Mouse (Mus musculus) frontal cortex, adult (tissue): ENCODE results near the gene Ano10.

Experiments used
- ATAC-seq: cut with Nextera tagmentation; 2 replicates; pipeline ENCODE4 v1.9.2; 2017; ENCODE audit warnings: mild to moderate bottlenecking, moderate library complexity, mixed read lengths; ENCODE audit not compliant: low TSS enrichment

Ano10 gene

GRCm38 (mm10) chr9:122156389-122157078, 137.7 kb downstream of the Ano10 start:
- no peak for ATAC-seq

GRCm38 (mm10) chr9:122155193-122155592, 139.0 kb downstream of the Ano10 start:
- no peak for ATAC-seq

GRCm38 (mm10) chr9:122153436-122153835, 140.8 kb downstream of the Ano10 start:
- no peak for ATAC-seq

- no peak for ATAC-seq
Observed at GRCm38 (mm10) chr9:122152501-122152900, 141.7 kb downstream of the Ano10 start.

- ATAC-seq, result no peak
Observed at GRCm38 (mm10) chr9:122152063-122152462, 142.2 kb downstream of the Ano10 start.

- ATAC-seq, result no peak
Observed at GRCm38 (mm10) chr9:122149997-122150826, 144.0 kb downstream of the Ano10 start.

- ATAC-seq, result no peak
Observed at GRCm38 (mm10) chr9:122148356-122148755, 145.9 kb downstream of the Ano10 start.

GRCm38 (mm10) chr9:122146124-122146870, 147.9 kb downstream of the Ano10 start:
- ATAC-seq, result no peak

- ATAC-seq, result no peak
Observed at GRCm38 (mm10) chr9:122145677-122146076, 148.5 kb downstream of the Ano10 start.

- no peak for ATAC-seq
Observed at GRCm38 (mm10) chr9:122144776-122145175, 149.4 kb downstream of the Ano10 start.

GRCm38 (mm10) chr9:122143219-122143618, 151.0 kb downstream of the Ano10 start:
- ATAC-seq, result no peak

GRCm38 (mm10) chr9:122139236-122139635, 155.0 kb downstream of the Ano10 start:
- ATAC-seq, result no peak

- no peak for ATAC-seq
Observed at GRCm38 (mm10) chr9:122138371-122139029, 155.7 kb downstream of the Ano10 start.

- ATAC-seq, result no peak
Observed at GRCm38 (mm10) chr9:122137960-122138359, 156.3 kb downstream of the Ano10 start.

- ATAC-seq, result no peak
Observed at GRCm38 (mm10) chr9:122135885-122136170, 158.4 kb downstream of the Ano10 start.

- ATAC-seq, result no peak
Observed at GRCm38 (mm10) chr9:122135095-122135884, 158.9 kb downstream of the Ano10 start.

GRCm38 (mm10) chr9:122132145-122132544, 162.1 kb downstream of the Ano10 start:
- no peak for ATAC-seq

GRCm38 (mm10) chr9:122130666-122131065, 163.6 kb downstream of the Ano10 start:
- ATAC-seq, result no peak

GRCm38 (mm10) chr9:122128686-122129085, 165.5 kb downstream of the Ano10 start:
- peak; percentile 70 for ATAC-seq

- no peak for ATAC-seq
Observed at GRCm38 (mm10) chr9:122127271-122127785, 166.9 kb downstream of the Ano10 start.

GRCm38 (mm10) chr9:122126790-122127189, 167.4 kb downstream of the Ano10 start:
- ATAC-seq, result no peak
